Mouse (Mus musculus): Measurements from ENCODE around the gene Cox4i2.

DNA sequence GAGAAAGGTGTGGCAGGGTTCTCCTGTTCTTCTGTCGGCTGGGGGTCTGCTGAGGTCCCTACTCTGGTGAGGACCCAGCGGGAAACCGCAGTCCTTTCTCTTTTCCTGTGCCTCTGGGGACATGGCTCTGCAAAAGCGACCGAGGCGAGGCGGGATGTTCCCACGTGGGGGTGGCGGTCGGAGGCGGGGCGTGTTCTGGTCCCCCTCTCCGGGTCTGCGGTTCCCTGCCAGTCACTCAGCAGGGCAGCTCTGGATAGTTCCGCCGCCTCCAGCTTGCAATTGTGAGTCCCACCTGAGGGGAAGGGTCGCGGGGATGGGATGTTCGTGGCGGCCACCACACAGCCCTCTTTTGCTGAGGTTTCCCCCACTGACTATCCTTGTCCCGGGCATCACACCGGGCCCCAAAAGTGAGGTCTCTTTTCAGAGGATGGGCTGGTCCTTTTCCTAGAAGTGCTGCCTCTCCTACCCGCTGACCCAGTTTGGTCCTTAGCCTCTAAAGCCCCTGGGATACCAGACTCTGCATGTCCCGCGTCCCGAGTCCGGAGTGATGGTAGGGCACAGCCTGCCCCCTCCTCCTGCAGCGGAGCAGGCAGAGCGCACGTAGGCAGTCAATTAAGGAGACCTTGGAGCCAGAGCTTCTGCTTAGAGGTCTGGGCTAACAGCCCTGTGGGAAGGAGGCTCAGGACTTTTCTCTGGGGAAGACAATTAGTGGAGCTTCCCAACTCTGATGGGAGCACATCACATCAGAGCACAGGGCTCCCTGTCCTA, at the start of gene Cox4i2:
- no peak for TF ChIP-seq CTCF (IDR thresholded peaks at IDR 0.05; ENCODE audit: control insufficient read depth, insufficient read depth, insufficient replicate concordance, low read depth, low read length)
- TF ChIP-seq POLR2A (IDR thresholded peaks at IDR 0.05; ENCODE audit: control insufficient read depth, low read depth, low read length): no peak
